Mouse (Mus musculus) heart, postnatal 0 days (tissue): ENCODE data around the gene Podn.

Experiments
- CTCF ChIP-seq: IDR thresholded peaks from 2 replicates; pipeline ENCODE4 v1.5.1; 2016; ENCODE audit warnings: antibody characterized with exemption, control low read depth, low read depth
- EP300 ChIP-seq: IDR thresholded peaks from 2 replicates; pipeline ENCODE4 v1.6.1; 2016; ENCODE audit warnings: antibody characterized with exemption, low read depth

- TF ChIP-seq CTCF (no peak), EP300 (no peak)
Observed at GRCm38 (mm10) chr4:107986386-107987168, 109.7 kb downstream of the Podn start.
